Mouse (Mus musculus) neural tube, embryonic 13.5 days (tissue): ENCODE measurements around the gene Senp7. TPM values are rescaled to one million over a fixed set of nuclear protein-coding genes. Genes with fewer than 3 reads are reported as not detected.
"Not testable (repeated sequence)": the region's sequence is repeated elsewhere in the genome, so short reads cannot be mapped to it uniquely, and the experiment has no call there.

Experiments used
- ATAC-seq: fragments of 200-750 bp; cut with Nextera tagmentation; 2 replicates; pipeline ENCODE4 v1.8.0; 2017; ENCODE audit warnings: low read depth, mild to moderate bottlenecking, moderate TSS enrichment, moderate library complexity
- H3K27ac ChIP-seq: fragments of 300-500 bp; sonication (generic); replicated peaks from 2 replicates; pipeline ENCODE4 v1.5.1; 2015; ENCODE audit warnings: moderate library complexity, mild to moderate bottlenecking, inconsistent platforms
- H3K27me3 ChIP-seq: fragments of 300-500 bp; sonication (generic); 2 replicates; pipeline ENCODE4 v1.6.1; 2015; ENCODE audit warnings: mild to moderate bottlenecking, inconsistent platforms
- H3K36me3 ChIP-seq: fragments of 300-500 bp; sonication (generic); 2 replicates; pipeline ENCODE4 v1.6.1; 2015; ENCODE audit warnings: mild to moderate bottlenecking, inconsistent platforms
- H3K4me1 ChIP-seq: fragments of 300-500 bp; sonication (generic); replicated peaks from 2 replicates; pipeline ENCODE4 v1.6.1; 2015; ENCODE audit warnings: inconsistent platforms
- H3K4me2 ChIP-seq: fragments of 300-500 bp; sonication (generic); 2 replicates; pipeline ENCODE4 v1.6.1; 2015; ENCODE audit warnings: inconsistent platforms, mild to moderate bottlenecking, moderate library complexity
- H3K4me3 ChIP-seq: fragments of 300-500 bp; sonication (generic); 2 replicates; pipeline ENCODE4 v1.5.1; 2015; ENCODE audit warnings: mild to moderate bottlenecking, inconsistent platforms
- H3K9ac ChIP-seq: fragments of 300-500 bp; sonication (generic); 2 replicates; pipeline ENCODE4 v1.6.1; 2015; ENCODE audit warnings: moderate library complexity, mild to moderate bottlenecking, inconsistent platforms
- H3K9me3 ChIP-seq: fragments of 300-500 bp; sonication (generic); 2 replicates; pipeline ENCODE4 v1.6.1; 2016; ENCODE audit warnings: inconsistent platforms
- WGBS: fragments of 180-500 bp; shearing (Covaris S2); methylation state at CpG from one replicate; pipeline ENCODE4 v1.1.7; 2015; 5-methylcytosine and 5-hydroxymethylcytosine counted together
- polyA plus RNA-seq: library from polyadenylated mRNA; unstranded; fragments of >200 nt; fragmentation: Nextera tagmentation; extraction: Ambion mirVana; gene quantifications from 2 replicates; pipeline ENCODE4 v1.2.1, GENCODE M21; 2015

The Senp7 gene
- polyA plus RNA-seq, 1 experiment from 2014 or later: 53.1 TPM

DNA sequence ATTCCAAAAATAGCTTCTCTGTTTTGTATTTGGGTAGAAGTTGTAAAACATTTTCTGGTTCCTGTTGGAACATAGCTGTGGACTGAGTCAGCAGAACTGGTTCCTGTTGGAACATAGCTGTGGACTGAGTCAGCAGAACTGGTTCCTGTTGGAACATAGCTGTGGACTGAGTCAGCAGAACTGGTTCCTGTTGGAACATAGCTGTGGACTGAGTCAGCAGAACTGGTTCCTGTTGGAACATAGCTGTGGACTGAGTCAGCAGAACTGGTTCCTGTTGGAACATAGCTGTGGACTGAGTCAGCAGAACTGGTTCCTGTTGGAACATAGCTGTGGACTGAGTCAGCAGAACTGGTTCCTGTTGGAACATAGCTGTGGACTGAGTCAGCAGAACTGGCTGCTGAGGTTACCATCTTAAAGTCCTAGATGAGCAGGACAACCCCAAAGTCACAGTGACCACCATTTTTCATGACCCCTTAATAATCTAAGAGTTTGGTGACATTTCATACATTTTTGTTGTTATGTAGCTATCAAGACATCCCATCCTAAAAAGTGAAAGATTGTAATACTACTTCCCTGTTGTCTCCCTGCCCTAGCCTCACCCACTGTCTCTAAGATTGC is 48.4 kb downstream of the Senp7 start:
- not testable (repeated sequence) for H3K9ac ChIP-seq, H3K27ac ChIP-seq, H3K9me3 ChIP-seq, ATAC-seq, H3K4me1 ChIP-seq, H3K4me3 ChIP-seq, H3K4me2 ChIP-seq, H3K27me3 ChIP-seq
- peaks cover 55% of the 10 kb centered on the region for H3K36me3 ChIP-seq

DNA sequence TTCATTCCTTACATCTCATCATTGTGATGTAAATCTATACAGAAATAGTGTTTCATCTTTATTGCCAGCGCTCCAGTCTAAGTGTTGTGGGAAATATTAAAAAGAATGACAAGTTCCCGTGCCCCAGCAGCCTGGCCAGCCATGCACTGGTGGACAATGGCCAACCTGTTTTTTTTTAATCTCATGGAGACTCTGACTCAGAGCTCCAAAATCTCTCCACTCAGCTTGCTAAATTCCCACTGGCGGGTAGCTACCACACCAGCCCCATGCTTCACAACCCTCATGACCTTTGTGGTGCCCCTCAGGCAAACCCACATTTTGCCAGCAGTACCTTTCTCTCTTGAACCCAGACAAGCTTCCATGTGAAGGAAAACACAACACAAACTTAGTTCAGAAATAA is 67.6 kb downstream of the Senp7 start:
- no peak for ATAC-seq
- H3K36me3 ChIP-seq: peaks cover 55% of the 10 kb centered on the region
- 89% methylated on average over 3 of the region's 3 CpGs for WGBS

GRCm38 (mm10) chr16:56116155-56116554 is 68.0 kb downstream of the Senp7 start:
- WGBS: 92% methylated on average over 5 of the region's 5 CpGs
- Histone ChIP-seq H3K9me3 (peaks cover 6% of the 10 kb centered on the region; the same call in 1 of the 2 replicates), H3K36me3 (peaks cover 57% of the 10 kb centered on the region), H3K27me3 (no peaks in the 10 kb centered on the region), H3K9ac (no peak overlapping the region), H3K4me1 (no peaks in the 10 kb centered on the region), H3K4me2 (no peak overlapping the region), H3K4me3 (no peak overlapping the region), H3K27ac (no peak overlapping the region)
- ATAC-seq: no peak

More for the DNA sequence above, 67.6 kb downstream of the Senp7 start:
- Histone ChIP-seq H3K9ac (no peak overlapping the region), H3K27ac (no peak overlapping the region), H3K4me3 (no peak overlapping the region), H3K4me1 (no peaks in the 10 kb centered on the region), H3K9me3 (peaks cover 6% of the 10 kb centered on the region; the same call in 1 of the 2 replicates), H3K27me3 (no peaks in the 10 kb centered on the region), H3K4me2 (no peak overlapping the region)

DNA sequence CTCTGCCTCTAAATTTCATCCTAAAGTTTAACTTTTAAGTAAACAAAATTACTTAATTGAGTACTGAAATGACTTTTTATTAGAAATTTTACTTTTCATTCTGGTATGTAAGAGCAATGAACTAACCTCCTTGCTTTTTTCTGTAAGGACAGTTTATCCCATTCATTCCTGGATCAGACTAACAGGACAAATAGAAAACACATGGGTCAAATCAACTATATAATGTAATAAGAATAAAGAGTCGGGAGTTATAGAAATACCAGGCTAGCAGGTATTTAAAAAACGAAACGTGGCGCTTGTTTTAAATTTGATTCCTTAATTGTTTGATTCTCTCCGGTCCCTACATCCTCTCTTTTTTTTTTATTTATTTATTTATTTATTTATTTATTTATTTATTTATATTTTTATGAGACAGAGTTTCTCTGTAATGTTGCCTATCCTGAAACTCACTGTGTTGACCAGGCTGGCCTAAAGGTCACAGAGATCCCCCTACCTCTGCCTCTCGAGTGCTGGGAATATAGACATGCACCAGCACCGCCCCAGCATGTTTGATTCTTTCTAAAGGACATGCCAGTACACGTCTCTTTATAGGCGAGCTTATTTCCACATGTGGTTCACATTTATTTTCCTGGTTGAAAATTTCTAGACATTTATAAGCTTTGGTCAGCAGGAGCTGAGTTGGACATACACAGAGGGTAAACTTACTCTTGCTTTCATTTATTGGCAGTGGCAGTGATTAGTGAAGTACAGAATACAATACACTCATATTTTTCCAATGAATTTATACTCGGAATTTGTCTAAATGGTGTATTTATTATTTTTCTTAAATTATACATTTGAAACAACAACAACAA is 69.4 kb downstream of the Senp7 start:
- Histone ChIP-seq H3K4me2 (no peak overlapping the region), H3K27me3 (no peaks in the 10 kb centered on the region), H3K9ac (no peak overlapping the region), H3K36me3 (peaks cover 50% of the 10 kb centered on the region), H3K4me1 (no peaks in the 10 kb centered on the region), H3K4me3 (no peak overlapping the region), H3K9me3 (peaks cover 6% of the 10 kb centered on the region; the same call in 1 of the 2 replicates), H3K27ac (no peak overlapping the region)
- ATAC-seq: no peak
- WGBS: 90% methylated on average over 10 of the region's 10 CpGs

GRCm38 (mm10) chr16:56122517-56122916 is 74.4 kb downstream of the Senp7 start:
- Histone ChIP-seq H3K9ac (no peak overlapping the region), H3K4me2 (no peak overlapping the region), H3K27me3 (no peaks in the 10 kb centered on the region), H3K9me3 (no peaks in the 10 kb centered on the region), H3K4me3 (no peak overlapping the region), H3K27ac (no peak overlapping the region), H3K4me1 (no peaks in the 10 kb centered on the region), H3K36me3 (peaks cover 44% of the 10 kb centered on the region)
- no peak for ATAC-seq
- whole genome bisulfite sequencing: 88% methylated on average over 5 of the region's 5 CpGs

DNA sequence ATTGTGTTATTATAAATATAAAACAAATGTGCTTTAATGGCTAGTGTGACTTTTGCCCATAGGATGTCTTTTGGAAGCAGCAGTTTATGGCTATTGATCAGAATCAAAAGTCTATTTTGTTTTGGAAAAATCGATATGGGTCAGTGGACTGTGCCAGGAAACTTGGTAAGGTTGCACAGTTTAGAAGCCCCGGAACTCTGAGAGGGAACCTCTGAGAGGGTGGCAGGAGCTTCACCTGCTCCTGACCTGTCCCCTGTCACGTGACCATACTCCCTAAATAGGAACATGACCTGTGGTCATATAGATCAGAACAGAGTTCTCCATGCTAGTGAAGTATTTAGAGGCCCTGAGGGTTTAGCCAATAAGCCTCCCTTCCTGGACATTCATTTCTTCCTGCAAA is 75.9 kb downstream of the Senp7 start:
- Histone ChIP-seq H3K9me3 (no peaks in the 10 kb centered on the region), H3K4me3 (no peak overlapping the region), H3K27me3 (no peaks in the 10 kb centered on the region), H3K27ac (no peak overlapping the region), H3K4me2 (no peak overlapping the region), H3K9ac (no peak overlapping the region), H3K4me1 (no peaks in the 10 kb centered on the region), H3K36me3 (peaks cover 51% of the 10 kb centered on the region)
- 94% methylated on average over 3 of the region's 3 CpGs for WGBS
- ATAC-seq: no peak

GRCm38 (mm10) chr16:56131666-56132065 is 83.5 kb downstream of the Senp7 start:
- peaks cover 28% of the 10 kb centered on the region for H3K36me3 ChIP-seq
- no peak overlapping the region for H3K27ac ChIP-seq
- H3K4me3 ChIP-seq: no peak overlapping the region
- no peak for ATAC-seq
- H3K9ac ChIP-seq: no peak overlapping the region
- 47% methylated on average over 3 of the region's 3 CpGs for WGBS
- no peaks in the 10 kb centered on the region for H3K27me3 ChIP-seq
- H3K4me2 ChIP-seq: no peak overlapping the region
- H3K4me1 ChIP-seq: no peaks in the 10 kb centered on the region
- no peaks in the 10 kb centered on the region for H3K9me3 ChIP-seq

GRCm38 (mm10) chr16:56134149-56134548 is 86.0 kb downstream of the Senp7 start:
- 56% methylated on average over 4 of the region's 4 CpGs for WGBS
- no peak overlapping the region for H3K9ac ChIP-seq
- H3K36me3 ChIP-seq: peaks cover 14% of the 10 kb centered on the region
- no peak overlapping the region for H3K4me3 ChIP-seq
- H3K27ac ChIP-seq: no peak overlapping the region
- no peaks in the 10 kb centered on the region for H3K27me3 ChIP-seq
- no peaks in the 10 kb centered on the region for H3K4me1 ChIP-seq
- ATAC-seq: no peak
- H3K9me3 ChIP-seq: no peaks in the 10 kb centered on the region
- no peak overlapping the region for H3K4me2 ChIP-seq

DNA sequence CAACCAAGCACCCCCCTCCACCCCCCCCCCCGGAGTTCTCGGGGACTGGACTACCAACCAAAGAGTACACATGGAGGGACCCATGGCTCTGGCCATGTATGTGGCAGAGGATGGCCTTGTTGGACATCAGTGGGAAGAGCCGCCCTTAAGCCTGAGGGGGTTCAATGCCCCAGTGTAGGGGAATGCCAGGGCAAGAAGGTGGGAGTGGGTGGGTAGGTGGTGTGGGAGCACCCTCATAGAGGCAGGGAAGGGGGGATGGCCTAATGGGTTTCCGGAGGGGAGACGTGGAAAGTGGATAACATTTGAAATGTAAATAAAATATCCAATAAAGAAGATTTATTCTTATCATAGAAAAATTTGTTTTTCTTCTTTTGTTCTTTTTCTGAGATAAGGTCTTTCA is 89.5 kb downstream of the Senp7 start:
- not testable (repeated sequence) for H3K4me3 ChIP-seq, H3K9ac ChIP-seq, H3K27ac ChIP-seq, H3K4me2 ChIP-seq, H3K4me1 ChIP-seq, H3K27me3 ChIP-seq, ATAC-seq, H3K9me3 ChIP-seq
- H3K36me3 ChIP-seq: peaks cover 21% of the 10 kb centered on the region
- whole genome bisulfite sequencing: 89% methylated on average over 5 of the region's 5 CpGs

DNA sequence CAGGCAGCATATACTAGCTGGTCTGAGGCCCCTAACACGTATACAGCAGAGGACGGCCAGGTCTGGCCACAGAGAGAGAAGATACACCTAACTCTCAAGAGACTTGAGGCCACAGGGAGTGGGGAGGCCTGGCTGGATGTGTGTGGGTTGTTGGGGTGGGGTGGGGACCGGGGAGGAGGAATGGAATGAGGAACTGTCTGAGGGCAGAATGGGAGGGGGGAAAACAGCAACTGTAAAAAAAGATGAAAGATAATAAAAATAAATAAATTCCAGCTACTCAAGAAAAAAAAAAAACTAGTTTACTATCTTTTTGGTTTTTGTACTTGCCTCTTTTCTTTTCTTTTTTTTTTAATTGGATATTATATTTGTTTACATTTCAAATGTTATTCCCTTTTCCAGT is 91.8 kb downstream of the Senp7 start:
- peaks cover 23% of the 10 kb centered on the region for H3K36me3 ChIP-seq
- no peak overlapping the region for H3K27ac ChIP-seq
- H3K4me2 ChIP-seq: no peak overlapping the region
- H3K4me3 ChIP-seq: no peak overlapping the region
- no peaks in the 10 kb centered on the region for H3K27me3 ChIP-seq
- H3K4me1 ChIP-seq: no peaks in the 10 kb centered on the region
- no peak for ATAC-seq
- H3K9me3 ChIP-seq: no peaks in the 10 kb centered on the region
- WGBS: 86% methylated on average over 3 of the region's 3 CpGs
- no peak overlapping the region for H3K9ac ChIP-seq

- no peak for ATAC-seq
- no peak overlapping the region for H3K9ac ChIP-seq
- no peaks in the 10 kb centered on the region for H3K4me1 ChIP-seq
- no peak overlapping the region for H3K4me2 ChIP-seq
- WGBS: 96% methylated on average over 17 of the region's 17 CpGs
- H3K9me3 ChIP-seq: no peaks in the 10 kb centered on the region
- no peak overlapping the region for H3K4me3 ChIP-seq
- H3K27ac ChIP-seq: no peak overlapping the region
- no peaks in the 10 kb centered on the region for H3K27me3 ChIP-seq
- H3K36me3 ChIP-seq: peaks cover 17% of the 10 kb centered on the region; the same call in 1 of the 2 replicates
Observed at GRCm38 (mm10) chr16:56144876-56145555, 96.9 kb downstream of the Senp7 start.

DNA sequence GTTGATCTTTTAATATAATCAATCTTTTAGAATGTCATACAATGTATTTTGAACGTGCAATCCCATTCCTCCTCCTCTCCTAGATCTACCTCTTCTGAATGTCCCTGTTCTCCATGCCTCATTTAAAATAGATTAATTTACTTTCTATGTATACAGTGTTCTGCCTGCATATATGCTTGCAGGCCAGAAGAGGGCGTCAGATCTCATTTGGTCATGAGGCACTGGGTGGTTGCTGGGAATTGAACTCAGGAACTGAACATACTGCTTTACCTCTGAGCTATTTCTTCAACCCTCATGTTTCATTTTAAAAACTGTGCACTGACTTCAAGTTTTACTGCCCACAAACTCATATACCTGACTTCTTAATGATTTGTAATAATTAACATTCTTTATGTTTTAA is 99.5 kb downstream of the Senp7 start:
- 0 out of 2 replicates have a peak, but pooled peaks cover 9% of the 10 kb centered on the region for H3K36me3 ChIP-seq
- no peak overlapping the region for H3K9ac ChIP-seq
- H3K9me3 ChIP-seq: no peaks in the 10 kb centered on the region
- no peaks in the 10 kb centered on the region for H3K4me1 ChIP-seq
- no peak overlapping the region for H3K4me3 ChIP-seq
- H3K27me3 ChIP-seq: no peaks in the 10 kb centered on the region
- H3K4me2 ChIP-seq: no peak overlapping the region
- 40% methylated on average over 2 of the region's 2 CpGs for WGBS
- ATAC-seq: no peak
- H3K27ac ChIP-seq: no peak overlapping the region
